Mouse (Mus musculus) neural tube, embryonic 14.5 days (tissue): ENCODE measurements around the gene Oosp2. TPM values are rescaled to one million over a fixed set of nuclear protein-coding genes. Genes with fewer than 3 reads are reported as not detected.
A peak's percentile ranks its signal among the peaks of the same experiment; 100 is the strongest.

Experiments used
- ATAC-seq: fragments of 200-750 bp; cut with Nextera tagmentation; 2 replicates; pipeline ENCODE4 v1.8.0; 2017; ENCODE audit warnings: low read depth, mild to moderate bottlenecking, moderate TSS enrichment, moderate library complexity
- H3K27ac ChIP-seq: fragments of 300-500 bp; sonication (generic); 2 replicates; pipeline ENCODE4 v1.5.1; 2014; ENCODE audit warnings: low read depth, mild to moderate bottlenecking, control low read depth, low read length, moderate library complexity, mixed read lengths
- H3K27me3 ChIP-seq: fragments of 300-500 bp; sonication (generic); 2 replicates; pipeline ENCODE4 v1.6.1; 2014; ENCODE audit warnings: low read length; ENCODE audit not compliant: control insufficient read depth, insufficient read depth
- H3K36me3 ChIP-seq: fragments of 300-500 bp; sonication (generic); 2 replicates; pipeline ENCODE4 v1.6.1; 2014; ENCODE audit warnings: low read length, mixed read lengths; ENCODE audit not compliant: control insufficient read depth, insufficient read depth
- H3K4me1 ChIP-seq: fragments of 300-500 bp; sonication (generic); 2 replicates; pipeline ENCODE4 v1.6.1; 2014; ENCODE audit warnings: low read length; ENCODE audit not compliant: control insufficient read depth, insufficient read depth
- H3K4me2 ChIP-seq: fragments of 300-500 bp; sonication (generic); 2 replicates; pipeline ENCODE4 v1.6.1; 2014; ENCODE audit warnings: mild to moderate bottlenecking, low read depth, low read length, control low read depth
- H3K4me3 ChIP-seq: fragments of 300-500 bp; sonication (generic); 2 replicates; pipeline ENCODE4 v1.5.1; 2014; ENCODE audit warnings: low read depth, low read length, control low read depth, mixed read lengths
- H3K9ac ChIP-seq: fragments of 300-500 bp; sonication (generic); replicated peaks from 2 replicates; pipeline ENCODE4 v1.6.1; 2014; ENCODE audit warnings: low read depth, mild to moderate bottlenecking, control low read depth, low read length, mixed read lengths
- H3K9me3 ChIP-seq: fragments of 300-500 bp; sonication (generic); 2 replicates; pipeline ENCODE4 v1.6.1; 2016; ENCODE audit warnings: low read length; ENCODE audit not compliant: control insufficient read depth
- WGBS: fragments of 180-500 bp; shearing (Covaris S2); extraction: QIAGEN DNeasy Blood & Tissue Kit; methylation state at CpG from one replicate; pipeline ENCODE4 v1.1.7; 2014; 5-methylcytosine and 5-hydroxymethylcytosine counted together
- polyA plus RNA-seq: library from polyadenylated mRNA; unstranded; fragments of >200 nt; fragmentation: Nextera tagmentation; extraction: Ambion mirVana; gene quantifications from 2 replicates; pipeline ENCODE4 v1.2.1, GENCODE M21; 2014

Oosp2 gene
- polyA plus RNA-seq, 1 experiment from 2014 or later: not detected

- 71% methylated on average over 8 of the region's 8 CpGs for WGBS
- Histone ChIP-seq H3K27ac (no peak overlapping the region), H3K4me1 (no peaks in the 10 kb centered on the region), H3K9me3 (no peaks in the 10 kb centered on the region), H3K27me3 (no peaks in the 10 kb centered on the region), H3K9ac (no peak overlapping the region), H3K4me3 (no peak overlapping the region), H3K4me2 (no peak overlapping the region), H3K36me3 (no peaks in the 10 kb centered on the region)
- no peak for ATAC-seq
Measured at GRCm38 (mm10) chr19:11613776-11614443, 46.4 kb downstream of the Oosp2 start.

- no peak overlapping the region for H3K27ac ChIP-seq
- 100% methylated on average over 1 of the region's 1 CpGs for WGBS
- no peak overlapping the region for H3K9ac ChIP-seq
- no peak overlapping the region for H3K4me3 ChIP-seq
- H3K27me3 ChIP-seq: no peaks in the 10 kb centered on the region
- H3K9me3 ChIP-seq: no peaks in the 10 kb centered on the region
- no peak for ATAC-seq
- H3K36me3 ChIP-seq: no peaks in the 10 kb centered on the region
- no peak overlapping the region for H3K4me2 ChIP-seq
- no peaks in the 10 kb centered on the region for H3K4me1 ChIP-seq
Measured at GRCm38 (mm10) chr19:11613084-11613483, 47.3 kb downstream of the Oosp2 start.

GRCm38 (mm10) chr19:11612293-11612692 is 48.1 kb downstream of the Oosp2 start:
- H3K4me1 ChIP-seq: no peaks in the 10 kb centered on the region
- H3K27me3 ChIP-seq: no peaks in the 10 kb centered on the region
- WGBS: 68% methylated on average over 2 of the region's 2 CpGs
- H3K27ac ChIP-seq: no peak overlapping the region
- ATAC-seq: no peak
- H3K9ac ChIP-seq: no peak overlapping the region
- no peak overlapping the region for H3K4me3 ChIP-seq
- no peaks in the 10 kb centered on the region for H3K36me3 ChIP-seq
- H3K9me3 ChIP-seq: no peaks in the 10 kb centered on the region
- H3K4me2 ChIP-seq: no peak overlapping the region

- H3K9ac ChIP-seq: no peak overlapping the region
- no peak overlapping the region for H3K4me2 ChIP-seq
- no peaks in the 10 kb centered on the region for H3K9me3 ChIP-seq
- H3K27me3 ChIP-seq: no peaks in the 10 kb centered on the region
- 36% methylated on average over 6 of the region's 6 CpGs for WGBS
- no peaks in the 10 kb centered on the region for H3K36me3 ChIP-seq
- H3K4me1 ChIP-seq: no peaks in the 10 kb centered on the region
- H3K4me3 ChIP-seq: no peak overlapping the region
- no peak overlapping the region for H3K27ac ChIP-seq
- ATAC-seq: peak; percentile 88
Measured at GRCm38 (mm10) chr19:11611541-11611945, 48.8 kb downstream of the Oosp2 start.

- no peaks in the 10 kb centered on the region for H3K9me3 ChIP-seq
- H3K9ac ChIP-seq: no peak overlapping the region
- peak; percentile 57; the same call in 1 of the 2 replicates for ATAC-seq
- H3K4me1 ChIP-seq: no peaks in the 10 kb centered on the region
- WGBS: 21% methylated on average over 1 of the region's 1 CpGs
- H3K27ac ChIP-seq: no peak overlapping the region
- H3K27me3 ChIP-seq: no peaks in the 10 kb centered on the region
- H3K4me3 ChIP-seq: no peak overlapping the region
- no peak overlapping the region for H3K4me2 ChIP-seq
- no peaks in the 10 kb centered on the region for H3K36me3 ChIP-seq
Measured at GRCm38 (mm10) chr19:11608172-11608571, 52.2 kb downstream of the Oosp2 start.

- Histone ChIP-seq H3K27me3 (no peaks in the 10 kb centered on the region), H3K27ac (no peak within 1 kb of the TSS), H3K9me3 (no peaks in the 10 kb centered on the region), H3K4me3 (no peak within 1 kb of the TSS), H3K36me3 (no peaks in the 10 kb centered on the region), H3K4me2 (no peak within 1 kb of the TSS), H3K4me1 (no peaks in the 10 kb centered on the region), H3K9ac (no peak within 1 kb of the TSS)
- 88% methylated on average over 2 of the region's 2 CpGs for WGBS
- no peak for ATAC-seq
Measured at GRCm38 (mm10) chr19:11604603-11605002, 55.8 kb downstream of the Oosp2 start, which contains the start of gene Ms4a6d. TSS of gene Ms4a6d (minus strand) at chr19:11604849.

- WGBS: 93% methylated on average over 2 of the region's 2 CpGs
- no peak overlapping the region for H3K4me2 ChIP-seq
- no peaks in the 10 kb centered on the region for H3K4me1 ChIP-seq
- no peak overlapping the region for H3K27ac ChIP-seq
- no peaks in the 10 kb centered on the region for H3K27me3 ChIP-seq
- no peak for ATAC-seq
- H3K9me3 ChIP-seq: no peaks in the 10 kb centered on the region
- no peaks in the 10 kb centered on the region for H3K36me3 ChIP-seq
- no peak overlapping the region for H3K9ac ChIP-seq
- H3K4me3 ChIP-seq: no peak overlapping the region
Measured at GRCm38 (mm10) chr19:11602026-11602425, 58.3 kb downstream of the Oosp2 start.

- no peaks in the 10 kb centered on the region for H3K4me1 ChIP-seq
- 91% methylated on average over 3 of the region's 3 CpGs for WGBS
- H3K27me3 ChIP-seq: no peaks in the 10 kb centered on the region
- no peak for ATAC-seq
- H3K27ac ChIP-seq: no peak overlapping the region
- no peaks in the 10 kb centered on the region for H3K36me3 ChIP-seq
- H3K9ac ChIP-seq: no peak overlapping the region
- H3K4me3 ChIP-seq: no peak overlapping the region
- H3K4me2 ChIP-seq: no peak overlapping the region
- no peaks in the 10 kb centered on the region for H3K9me3 ChIP-seq
Measured at GRCm38 (mm10) chr19:11601349-11601748, 59.0 kb downstream of the Oosp2 start.
